ENCODE assay signal across 8 mouse cellular contexts in genomic region chr1:121328193-121328555, GRCm38 (mm10). TPM values are rescaled to one million over a fixed set of nuclear protein-coding genes. Genes with fewer than 3 reads are reported as not detected.
DNase-seq lines count a peak whose midpoint lies in the region; TF ChIP-seq lines count a peak whose summit lies in the region.

No protein-coding gene starts in this region.

- no peaks in the 10 kb centered on the region for H3K9me3 ChIP-seq in hindbrain, embryonic 10.5 days
- no peaks in the 10 kb centered on the region for H3K9me3 ChIP-seq in megakaryocyte, embryonic 14.5 days

- 4% methylated on average over 7 of the region's 7 CpGs for WGBS in kidney, adult 2 months
- 0% methylated on average over 7 of the region's 7 CpGs for WGBS in bone marrow, adult 2 months
- WGBS in hindbrain, embryonic 10.5 days, result 5% methylated on average over 7 of the region's 7 CpGs

- peak overlapping the region; percentile 59 for H3K4me3 ChIP-seq in kidney, adult 2 months (ENCODE audit: insufficient read depth, low read depth, low read length)
- peak overlapping the region; percentile 87 for H3K4me3 ChIP-seq in bone marrow, adult 2 months (replicated peaks; ENCODE audit: control insufficient read depth, low read depth, low read length)
- peak overlapping the region; percentile 86 for H3K4me3 ChIP-seq in hindbrain, embryonic 10.5 days
- peak overlapping the region; percentile 97 for H3K4me3 ChIP-seq in megakaryocyte, embryonic 14.5 days (replicated peaks)

- peak overlapping the region; percentile 65 for H3K27ac ChIP-seq in kidney, adult 2 months (ENCODE audit: insufficient read depth, low read depth, low read length)
- H3K27ac ChIP-seq in bone marrow, adult 2 months (ENCODE audit: control insufficient read depth, insufficient read depth, low read depth, low read length, poor library complexity), result peak overlapping the region; percentile 95
- H3K27ac ChIP-seq in hindbrain, embryonic 10.5 days, result peak overlapping the region; percentile 93

- H3K4me1 ChIP-seq in kidney, adult 2 months (ENCODE audit: control insufficient read depth, insufficient read depth, low read length), result peaks cover 3% of the 10 kb centered on the region
- H3K4me1 ChIP-seq in bone marrow, adult 2 months (ENCODE audit: control insufficient read depth, insufficient read depth, low read length), result no peaks in the 10 kb centered on the region; the same call in 1 of the 2 replicates
- H3K4me1 ChIP-seq in hindbrain, embryonic 10.5 days (replicated peaks), result peaks cover 23% of the 10 kb centered on the region
- H3K4me1 ChIP-seq in megakaryocyte, embryonic 14.5 days, result peaks cover 17% of the 10 kb centered on the region

- no peaks in the 10 kb centered on the region for H3K36me3 ChIP-seq in kidney, adult 2 months (ENCODE audit: control insufficient read depth, insufficient read depth, low read length)
- peaks cover 3% of the 10 kb centered on the region; the same call in 1 of the 2 replicates for H3K36me3 ChIP-seq in hindbrain, embryonic 10.5 days
- H3K36me3 ChIP-seq in megakaryocyte, embryonic 14.5 days (replicated peaks; ENCODE audit: low read length), result peaks cover 14% of the 10 kb centered on the region

- TF ChIP-seq CTCF in kidney, adult 2 months (conservative IDR thresholded peaks at IDR 0.05; ENCODE audit: insufficient read depth, insufficient read length, low read depth, low read length), result no peak
- TF ChIP-seq CTCF in bone marrow, adult 2 months (IDR thresholded peaks at IDR 0.05; ENCODE audit: control insufficient read depth, insufficient read depth, low read length), result no peak

- no peaks in the 10 kb centered on the region for H3K27me3 ChIP-seq in kidney, adult 2 months (replicated peaks; ENCODE audit: control insufficient read depth, insufficient read depth, low read length)
- H3K27me3 ChIP-seq in hindbrain, embryonic 10.5 days (ENCODE audit: insufficient read depth, poor library complexity, severe bottlenecking), result no peaks in the 10 kb centered on the region
- no peaks in the 10 kb centered on the region for H3K27me3 ChIP-seq in megakaryocyte, embryonic 14.5 days (replicated peaks)

- no peak for TF ChIP-seq POLR2A in kidney, adult 2 months (IDR thresholded peaks at IDR 0.05; ENCODE audit: low read depth, low read length)
- no peak for TF ChIP-seq POLR2A in bone marrow, adult 2 months (IDR thresholded peaks at IDR 0.05; ENCODE audit: borderline replicate concordance, control insufficient read depth, low read depth, low read length)

- no peak for DNase-seq in kidney, adult 2 months
- DNase-seq in kidney, postnatal 14 days, result no peak
- DNase-seq in hindbrain, embryonic 10.5 days (ENCODE audit: low spot score), result no peak
- DNase-seq in thymus, postnatal 4 days, result no peak
- no peak for DNase-seq in spleen, postnatal 36 days (ENCODE audit: low spot score in 2 of 2)
- no peak for DNase-seq in left cerebral cortex, adult 9 months (ENCODE audit: low spot score in 2 of 2)

RNA-seq across cellular contexts. Expression of gene Insig2, which starts 4.2 kb away (rescaled TPM):
- polyA plus RNA-seq in kidney, adult 2 months (2012; rRNA removed), result 42.0 and 43.8 TPM in 2 replicates
- 6.4 and 7.4 TPM in 2 replicates for polyA plus RNA-seq in bone marrow, adult 2 months (2011; ENCODE audit: insufficient read depth, insufficient read length, low replicate concordance, missing spikeins)
- polyA plus RNA-seq in hindbrain, embryonic 10.5 days (2016; fragmentation: Nextera tagmentation; extraction: Ambion mirVana), result 17.6 and 24.0 TPM in 2 replicates
- polyA plus RNA-seq in megakaryocyte, embryonic 14.5 days (2012; ENCODE audit: insufficient read depth, low replicate concordance), result 4.7 and 10.1 TPM in 2 replicates
